Mouse (Mus musculus) heart, postnatal 0 days (tissue): ENCODE results near the gene Krtap5-4.

ENCODE experiments used
- CTCF ChIP-seq: IDR thresholded peaks from 2 replicates; pipeline ENCODE4 v1.5.1; 2016; ENCODE audit warnings: antibody characterized with exemption, control low read depth, low read depth
- EP300 ChIP-seq: IDR thresholded peaks from 2 replicates; pipeline ENCODE4 v1.6.1; 2016; ENCODE audit warnings: antibody characterized with exemption, low read depth

GRCm38 (mm10) chr7:142320906-142321305 is 17.6 kb downstream of the Krtap5-4 start:
- TF ChIP-seq EP300 (no peak), CTCF (no peak)
